ENCODE assay signal across 18 mouse cellular contexts in genomic region chr13:51147106-51147505, GRCm38 (mm10). TPM values are rescaled to one million over a fixed set of nuclear protein-coding genes. Genes with fewer than 3 reads are reported as not detected.
"Had no signal": no experiment of that assay in that cellular context is flagged by ENCODE, and none has a peak within 500 bp of the region (broad histone marks: within the 10 kb centered on the region; RNA-seq: fewer than 3 reads in every experiment).

No protein-coding gene starts in this region.

- H3K9me3 ChIP-seq: liver, embryonic 12.5 days; midbrain, embryonic 10.5 days; midbrain, embryonic 13.5 days; neural tube, embryonic 13.5 days; neural tube, embryonic 15.5 days had no signal

- ATAC-seq: liver, embryonic 12.5 days; midbrain, embryonic 13.5 days; midbrain, embryonic 16.5 days had no signal

- H3K27me3 ChIP-seq: liver, embryonic 12.5 days; midbrain, embryonic 13.5 days; neural tube, embryonic 13.5 days; neural tube, embryonic 15.5 days had no signal

- H3K4me2 ChIP-seq: liver, embryonic 12.5 days; lung, embryonic 14.5 days; midbrain, embryonic 13.5 days; neural tube, embryonic 13.5 days; neural tube, embryonic 15.5 days had no signal

- H3K4me3 ChIP-seq: liver, embryonic 12.5 days; midbrain, embryonic 10.5 days; midbrain, embryonic 13.5 days; myocyte; neural tube, embryonic 13.5 days; neural tube, embryonic 15.5 days had no signal

- H3K9ac ChIP-seq: liver, embryonic 12.5 days; liver, embryonic 14.5 days; lung, embryonic 14.5 days; midbrain, embryonic 13.5 days; neural tube, embryonic 13.5 days; neural tube, embryonic 15.5 days had no signal

- H3K4me1 ChIP-seq: liver, embryonic 12.5 days; midbrain, embryonic 10.5 days; neural tube, embryonic 13.5 days; neural tube, embryonic 15.5 days had no signal

- DNase-seq: lung, embryonic 14.5 days; retina, postnatal 1 day; right cerebral cortex, adult 18-20 months; right cerebral cortex, postnatal 25 days; right cerebral cortex, postnatal 4 days; spleen, adult 18-20 months; thymus, adult 18-20 months; thymus, postnatal 14 days; thymus, postnatal 36 days had no signal

- H3K27ac ChIP-seq: liver, embryonic 12.5 days; liver, embryonic 14.5 days; midbrain, embryonic 10.5 days; midbrain, embryonic 13.5 days; neural tube, embryonic 13.5 days; neural tube, embryonic 15.5 days had no signal

RNA-seq across cellular contexts. Expression of gene Nxnl2, which starts 23.7 kb away (rescaled TPM):
- total RNA-seq: megakaryocyte-erythroid progenitor cell, adult 5-6 weeks had no signal
- polyA plus RNA-seq: myocyte had no signal
